Mouse (Mus musculus): ENCODE data around the gene Tmub2.
A peak's percentile ranks its signal among the peaks of the same experiment; 100 is the strongest.
"Not testable (repeated sequence)": the region's sequence is repeated elsewhere in the genome, so short reads cannot be mapped to it uniquely, and the experiment has no call there.

The Tmub2 gene

GRCm38 (mm10) chr11:102279595-102279994 is 5.1 kb upstream of the Tmub2 start:
- no peak for DNase-seq (ENCODE audit: low spot score)

- DNase-seq (ENCODE audit: low spot score) = not testable (repeated sequence)
These were observed 4.5 kb upstream of the Tmub2 start for GRCm38 (mm10) chr11:102280267-102280666.

- no peak for DNase-seq (ENCODE audit: low spot score)
These were observed 809 bp upstream of the Tmub2 start for GRCm38 (mm10) chr11:102283922-102284321.

- DNase-seq (ENCODE audit: low spot score) = peak; percentile 74
These were observed 534 bp downstream of the Tmub2 start for GRCm38 (mm10) chr11:102285095-102285834.

- DNase-seq (ENCODE audit: low spot score) = no peak
These were observed 2.8 kb downstream of the Tmub2 start for GRCm38 (mm10) chr11:102287485-102287884.

- no peak for DNase-seq (ENCODE audit: low spot score)
These were observed 3.5 kb downstream of the Tmub2 start for GRCm38 (mm10) chr11:102288027-102288804.

GRCm38 (mm10) chr11:102288913-102289312 is 4.2 kb downstream of the Tmub2 start:
- no peak for DNase-seq (ENCODE audit: low spot score)

- no peak for DNase-seq (ENCODE audit: low spot score)
These were observed 4.9 kb downstream of the Tmub2 start for GRCm38 (mm10) chr11:102289511-102290100.

- DNase-seq (ENCODE audit: low spot score) = no peak
These were observed 5.4 kb downstream of the Tmub2 start for GRCm38 (mm10) chr11:102290141-102290540.

GRCm38 (mm10) chr11:102291051-102291535 is 6.4 kb downstream of the Tmub2 start:
- no peak for DNase-seq (ENCODE audit: low spot score)

GRCm38 (mm10) chr11:102293971-102294370 is 9.2 kb downstream of the Tmub2 start:
- DNase-seq (ENCODE audit: low spot score) = no peak

GRCm38 (mm10) chr11:102294416-102294815 is 9.7 kb downstream of the Tmub2 start:
- no peak for DNase-seq (ENCODE audit: low spot score)

GRCm38 (mm10) chr11:102294887-102295597 is 10.3 kb downstream of the Tmub2 start:
- DNase-seq (ENCODE audit: low spot score) = no peak

GRCm38 (mm10) chr11:102295598-102296471 is 11.1 kb downstream of the Tmub2 start:
- DNase-seq (ENCODE audit: low spot score) = peak; percentile 72

- peak; percentile 99 for DNase-seq (ENCODE audit: low spot score)
These were observed 12.1 kb downstream of the Tmub2 start, which contains the start of gene Atxn7l3 for GRCm38 (mm10) chr11:102296491-102297472. Atxn7l3 (minus strand) TSS chr11:102296631.

GRCm38 (mm10) chr11:102297577-102298556 is 13.1 kb downstream of the Tmub2 start:
- DNase-seq (ENCODE audit: low spot score) = no peak

GRCm38 (mm10) chr11:102299839-102300238 is 15.1 kb downstream of the Tmub2 start:
- no peak for DNase-seq (ENCODE audit: low spot score)

- DNase-seq (ENCODE audit: low spot score) = no peak
These were observed 19.4 kb downstream of the Tmub2 start for GRCm38 (mm10) chr11:102304141-102304540.

Data from ovary, postnatal 36 days (tissue).